Mouse (Mus musculus): Measurements from ENCODE around the gene Rnd1.

DNA sequence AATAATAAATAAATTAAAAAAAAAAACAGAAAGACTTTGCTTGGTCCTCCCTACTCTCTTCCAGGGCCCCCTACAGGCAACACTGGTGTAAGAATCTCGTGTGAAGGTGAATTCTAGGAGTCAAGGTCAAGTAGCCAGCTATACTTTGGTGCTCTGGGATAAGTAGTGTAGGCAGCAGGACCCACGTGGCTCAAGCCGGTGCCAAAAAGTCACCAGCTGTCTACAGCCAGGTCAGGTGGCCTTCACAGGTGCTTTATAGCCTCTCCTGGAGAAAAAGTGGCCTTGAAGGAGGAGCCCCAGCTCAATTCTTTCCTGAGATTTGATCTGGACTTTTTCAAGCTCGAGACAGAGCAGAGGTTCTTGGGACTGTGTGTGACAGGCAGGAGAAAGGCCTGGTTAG, 48.8 kb upstream of the Rnd1 start:
- TF ChIP-seq CTCF (IDR thresholded peaks at IDR 0.05), result no peak
- no peak for TF ChIP-seq EP300 (IDR thresholded peaks at IDR 0.05)

Data from lung, postnatal 0 days (tissue).